Mouse (Mus musculus): ENCODE data around the gene Nol7. TPM values are rescaled to one million over a fixed set of nuclear protein-coding genes. Genes with fewer than 3 reads are reported as not detected.

Gene Nol7
- 116 TPM in 2 replicates for total RNA-seq (2021)
- long read RNA-seq, transcript Nol7-201 (8 exons, 1,800 nt): major isoform, 56 of 83 reads
- long read RNA-seq, partial matches to known transcripts: 23 of 83 reads
- long read RNA-seq, other reads (novel, unspliced or antisense): 2 of 83 reads

DNA sequence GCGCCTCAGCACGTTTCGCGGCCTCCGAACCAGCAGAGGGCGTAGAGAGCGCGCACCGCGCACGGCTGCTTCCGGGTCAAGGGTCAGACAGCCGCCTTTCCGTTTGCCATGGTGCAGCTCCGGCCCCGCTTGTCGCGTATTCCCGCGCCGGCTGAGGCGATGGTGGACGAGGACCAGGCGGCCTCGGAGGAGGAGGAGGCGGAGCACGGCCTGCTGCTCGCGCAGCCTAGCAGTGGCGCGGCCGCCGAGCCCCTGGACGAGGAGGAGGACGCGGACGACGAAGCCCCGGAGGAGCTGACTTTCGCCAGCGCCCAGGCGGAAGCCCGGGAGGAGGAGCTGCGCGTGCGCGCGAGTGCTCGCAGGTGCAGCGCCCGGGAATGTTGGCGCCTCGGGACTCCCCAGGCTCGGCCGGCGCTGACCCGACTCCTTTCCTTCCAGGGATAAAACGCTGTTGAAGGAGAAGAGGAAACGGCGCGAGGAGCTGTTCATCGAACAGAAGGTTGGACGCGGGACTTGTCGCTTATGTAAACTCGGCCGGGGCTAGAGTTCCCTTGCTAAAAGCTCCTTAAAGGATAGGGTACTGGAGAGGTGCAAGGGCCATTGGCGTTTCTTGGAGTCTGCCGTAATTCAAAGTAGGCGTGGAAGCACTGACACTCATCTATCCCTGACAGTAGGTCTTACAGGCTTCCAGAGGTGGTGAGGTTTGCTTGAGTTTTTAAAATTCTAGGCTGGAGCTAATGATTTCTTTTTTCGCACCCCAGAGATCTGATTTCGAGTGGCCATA, at the start of gene Nol7:
TSS of gene Nol7 (plus strand) at position 94 of the 784 bp plus-strand sequence.
- DNase-seq: peak; percentile 97

DNA sequence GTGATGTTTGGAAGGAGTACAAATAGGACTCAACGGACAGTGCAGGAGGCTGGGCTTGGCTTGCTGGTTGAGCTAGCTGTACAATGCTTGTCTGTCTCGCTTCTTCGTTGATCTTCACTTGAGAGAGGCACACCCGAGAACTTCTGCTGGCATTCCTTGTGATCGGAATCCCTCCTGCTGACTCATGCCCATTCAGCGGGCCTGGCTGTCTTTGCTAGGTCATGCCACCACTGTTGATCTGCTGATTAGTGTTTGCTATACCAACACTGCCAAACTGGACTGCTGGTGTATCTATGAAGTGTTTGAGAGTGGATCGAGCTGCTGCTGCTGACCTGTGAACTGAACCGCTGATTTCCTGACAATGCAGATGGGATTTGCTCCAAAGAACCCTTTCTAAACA, 48.8 kb upstream of the Nol7 start:
- no peak for DNase-seq

DNA sequence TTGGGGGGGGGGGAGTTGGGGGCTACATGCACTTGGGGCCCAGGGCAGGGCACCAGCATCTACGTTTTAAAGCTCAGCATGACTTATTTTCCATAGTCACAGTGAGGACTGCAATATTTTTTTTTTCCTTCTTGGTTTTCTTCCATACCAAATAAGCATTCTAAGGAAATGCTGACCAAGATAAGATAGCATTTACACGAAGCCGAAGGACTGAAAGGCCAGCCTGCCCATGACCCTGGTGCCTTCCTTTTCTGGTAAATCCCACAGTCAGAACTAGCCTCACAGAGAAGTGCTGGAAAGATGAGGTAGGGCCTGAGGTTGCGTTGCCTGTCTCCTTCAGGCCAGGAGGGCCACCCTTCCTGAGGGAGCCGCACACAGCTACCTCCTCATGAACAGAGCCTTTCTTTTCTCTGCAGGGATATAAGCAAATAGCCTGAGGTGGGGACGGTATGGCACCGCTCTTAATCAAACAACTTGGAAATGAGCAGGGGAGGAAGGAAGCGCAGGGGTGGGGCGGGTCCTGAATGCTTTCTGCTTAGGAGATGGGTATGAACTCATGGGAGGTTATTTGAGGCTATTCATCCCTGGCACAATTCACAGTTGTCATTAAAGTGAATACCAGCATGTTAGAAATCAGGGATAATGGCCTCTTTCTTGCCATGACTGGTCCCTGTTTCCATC, 47.6 kb upstream of the Nol7 start:
- no peak for DNase-seq

DNA sequence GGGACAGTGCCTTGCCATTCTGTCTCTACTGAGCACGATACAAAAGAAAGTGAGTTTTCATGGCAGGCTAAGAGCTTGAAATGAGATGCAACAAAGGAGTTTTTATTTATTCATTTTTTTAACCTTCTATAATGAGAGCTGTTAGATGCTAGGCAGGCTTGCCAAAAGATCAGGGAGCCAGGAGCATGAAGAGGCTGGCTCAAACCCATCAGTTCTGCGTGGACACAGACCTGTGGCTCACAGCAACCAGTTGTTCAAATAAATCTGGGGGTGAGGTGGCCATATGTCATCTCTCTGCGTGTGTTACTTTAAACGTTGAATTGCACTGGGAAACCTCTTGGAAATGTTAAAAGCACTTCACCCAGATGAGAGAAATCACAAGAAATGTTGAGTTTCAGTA, 44.8 kb upstream of the Nol7 start:
- DNase-seq: no peak

DNA sequence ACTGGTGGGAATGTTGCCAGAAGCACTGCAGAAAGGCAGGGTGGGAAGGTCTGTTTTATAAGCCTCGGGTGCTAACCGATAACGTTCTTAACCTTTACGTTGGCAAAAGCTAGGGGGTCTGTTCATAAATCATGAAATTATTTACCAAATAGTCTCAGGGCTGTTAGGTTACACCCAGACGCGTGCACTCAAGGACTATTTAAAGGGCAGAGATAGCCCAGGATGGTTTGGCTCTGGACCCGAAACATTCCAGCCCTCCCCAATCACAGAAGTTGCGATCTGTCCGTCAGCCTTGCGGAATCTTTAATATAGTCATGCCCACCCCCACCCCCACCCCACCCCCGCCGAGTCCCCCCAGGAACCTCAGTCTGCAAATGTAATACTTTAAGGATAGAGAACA, 43.8 kb upstream of the Nol7 start:
- no peak for DNase-seq

DNA sequence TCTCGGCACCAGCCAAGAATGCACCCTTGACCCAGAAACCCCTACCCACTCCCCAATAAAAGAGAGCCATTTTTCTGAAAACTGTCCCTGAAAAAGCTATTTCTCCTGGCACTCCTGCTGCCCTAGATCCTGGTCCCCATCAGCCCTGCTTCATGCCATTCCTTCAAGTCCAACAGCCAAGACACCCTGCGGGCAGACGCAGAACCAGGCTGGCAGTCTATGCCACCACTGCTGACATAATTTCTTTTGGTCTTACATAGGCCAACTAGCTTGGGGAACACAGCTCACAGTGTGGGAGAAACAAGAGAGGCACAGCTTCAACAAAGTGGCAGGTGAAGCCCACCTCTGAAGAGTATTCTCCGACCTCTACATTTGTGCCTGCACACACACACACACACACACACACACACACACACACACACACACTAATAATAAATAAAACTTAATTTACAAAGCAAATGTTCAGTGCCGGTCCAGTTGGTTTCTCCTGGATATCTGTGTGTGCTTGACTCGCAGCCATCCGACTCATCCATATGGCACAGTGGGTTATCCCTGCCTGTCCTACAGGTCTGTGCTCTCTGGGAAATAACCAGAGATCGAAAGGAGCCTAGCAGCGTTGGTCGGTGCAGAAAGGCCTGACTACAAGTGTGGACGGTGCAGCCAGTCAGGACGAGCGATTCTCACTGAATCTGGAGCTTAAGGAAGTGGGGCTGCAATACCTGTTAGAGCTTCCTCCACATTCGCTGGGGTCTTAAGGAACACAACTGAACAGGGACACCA, 41.7 kb upstream of the Nol7 start:
- no peak for DNase-seq

DNA sequence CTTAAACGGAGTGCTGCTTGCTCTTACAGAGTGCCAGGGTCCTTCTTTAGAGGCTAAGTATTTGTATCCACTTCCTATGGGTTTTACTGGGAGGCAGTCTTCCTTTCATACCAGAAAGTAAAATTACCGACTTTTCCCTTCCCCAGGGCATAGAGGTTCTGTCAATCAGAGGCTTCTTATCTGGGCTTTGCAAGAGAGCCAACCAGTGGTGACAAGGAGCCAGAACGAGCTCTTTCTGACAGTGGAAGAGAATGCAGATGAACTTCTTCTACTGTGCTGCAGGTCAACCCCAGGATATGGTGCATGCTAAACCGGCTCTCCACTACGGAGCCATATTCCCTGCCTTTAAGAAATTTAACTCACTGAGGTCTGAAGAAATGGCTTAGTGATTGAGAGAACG, 37.7 kb upstream of the Nol7 start:
- no peak for DNase-seq

DNA sequence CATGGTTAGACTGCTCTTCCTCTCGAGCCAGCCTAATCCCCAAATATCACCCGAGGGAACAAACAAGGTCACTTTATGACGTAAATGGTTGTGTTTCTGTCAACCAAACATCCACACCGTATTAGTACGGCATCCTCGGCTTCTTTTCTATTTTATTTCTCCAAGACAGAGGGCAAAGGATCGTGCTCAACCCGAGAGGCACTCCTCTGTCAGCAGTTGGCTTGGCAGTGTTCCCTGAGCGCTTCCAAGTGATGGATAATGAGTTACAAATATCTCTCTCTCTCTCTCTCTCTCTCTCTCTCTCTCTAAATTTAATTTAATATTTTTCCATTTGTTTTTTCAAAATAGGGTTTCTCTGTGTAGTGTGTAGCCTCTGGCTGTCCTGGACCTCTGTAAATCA, 35.8 kb upstream of the Nol7 start:
- DNase-seq: no peak

DNA sequence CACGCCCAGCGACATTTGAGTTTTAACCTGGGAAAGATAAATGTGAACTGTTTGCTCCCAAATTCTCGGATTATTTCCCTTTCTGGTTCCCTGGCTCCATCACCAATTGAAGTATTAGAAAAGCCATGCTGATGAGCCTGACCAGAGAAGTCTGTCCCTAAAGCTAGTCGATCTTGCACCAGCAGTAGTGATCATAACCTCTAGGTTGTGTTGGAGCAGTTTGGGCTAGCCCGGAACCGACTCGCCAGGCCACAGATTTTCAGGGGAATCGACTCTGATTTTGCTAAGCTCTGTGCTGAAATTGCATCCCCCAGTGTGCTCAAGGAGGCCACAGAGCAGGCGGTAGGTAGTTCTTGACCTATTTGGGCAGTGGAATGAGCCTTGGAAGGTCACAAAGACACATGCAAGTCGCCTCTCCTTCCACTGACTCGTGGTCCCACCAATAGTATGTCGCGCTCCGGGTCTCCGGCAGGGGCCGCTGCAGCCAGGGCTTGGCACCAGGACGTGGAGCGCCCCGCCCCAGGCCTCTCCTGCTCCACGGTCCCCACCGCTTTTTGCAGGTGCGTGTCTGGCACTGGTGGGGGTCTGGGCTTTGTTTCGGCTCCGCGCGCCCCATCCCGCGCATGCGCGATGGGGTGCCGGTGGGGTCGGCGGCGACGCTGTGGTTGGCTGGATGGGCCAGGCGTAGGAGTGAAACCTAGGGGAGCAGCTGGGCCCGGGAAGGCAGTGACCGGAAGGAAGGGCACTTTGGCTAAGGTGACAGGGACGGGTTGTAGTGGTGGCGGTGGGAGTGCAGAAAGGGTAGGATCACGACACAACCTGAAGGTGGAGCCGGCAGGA, 33.0 kb upstream of the Nol7 start, which contains the start of gene Sirt5:
TSS of gene Sirt5 (plus strand) at position 512 of the 840 bp plus-strand sequence.
- DNase-seq: peak; percentile 90

DNA sequence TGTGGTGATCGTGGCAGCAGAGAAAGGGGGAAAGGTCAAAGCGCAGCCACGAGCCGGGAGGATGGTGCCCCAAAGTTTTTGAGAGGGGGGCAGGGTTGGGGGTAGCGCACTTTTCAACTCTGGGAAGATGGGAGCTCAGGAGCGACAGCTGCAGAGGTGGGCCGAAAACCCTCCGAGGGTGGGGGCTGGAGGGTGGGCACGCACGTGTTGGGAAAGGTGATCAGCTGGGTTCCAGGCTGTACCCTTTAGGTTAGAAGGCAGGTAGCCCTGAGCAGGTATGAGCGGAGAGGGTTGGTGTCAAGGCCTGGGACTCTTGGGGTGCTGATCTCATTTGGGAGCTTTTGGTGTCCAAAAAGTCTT, 32.4 kb upstream of the Nol7 start:
- DNase-seq: no peak

DNA sequence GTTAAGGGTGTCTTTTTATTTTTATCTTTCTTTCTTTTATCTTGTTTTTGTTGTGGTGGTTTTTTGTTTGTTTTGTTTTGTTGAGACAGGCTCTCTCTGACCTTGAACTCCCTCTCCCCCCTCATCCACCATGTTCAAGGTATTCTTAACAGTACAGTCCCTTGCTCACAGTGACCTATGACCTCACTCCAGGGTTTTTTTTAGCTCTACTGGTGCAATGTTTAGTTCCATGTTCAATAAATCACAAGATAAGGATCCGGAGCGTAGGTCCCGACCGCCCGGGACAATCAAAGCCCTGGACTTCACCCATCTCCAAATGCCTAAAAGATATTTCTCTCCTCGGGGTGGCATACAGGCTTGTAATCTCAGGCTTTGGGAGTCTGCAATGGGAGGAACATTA, 28.1 kb upstream of the Nol7 start:
- DNase-seq: no peak

DNA sequence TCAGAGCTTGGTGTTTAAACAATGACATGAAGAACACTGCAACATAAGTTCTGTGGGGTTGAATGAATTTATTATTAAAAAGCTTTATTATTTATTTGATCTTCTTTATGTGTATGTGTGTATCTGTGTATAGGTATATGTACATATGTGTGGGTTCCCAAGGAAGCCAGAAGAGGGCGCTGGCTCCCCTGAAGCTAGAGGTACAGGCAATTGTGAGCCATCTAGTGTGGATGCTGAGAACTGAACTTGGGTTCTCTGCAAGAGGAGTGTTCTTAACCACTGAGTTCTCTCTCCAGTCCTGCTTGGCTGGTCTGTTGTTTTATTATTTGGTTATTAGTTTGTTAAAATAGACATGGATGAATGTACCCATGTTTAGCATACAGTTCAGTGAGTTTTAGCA, 25.3 kb upstream of the Nol7 start:
- no peak for DNase-seq

DNA sequence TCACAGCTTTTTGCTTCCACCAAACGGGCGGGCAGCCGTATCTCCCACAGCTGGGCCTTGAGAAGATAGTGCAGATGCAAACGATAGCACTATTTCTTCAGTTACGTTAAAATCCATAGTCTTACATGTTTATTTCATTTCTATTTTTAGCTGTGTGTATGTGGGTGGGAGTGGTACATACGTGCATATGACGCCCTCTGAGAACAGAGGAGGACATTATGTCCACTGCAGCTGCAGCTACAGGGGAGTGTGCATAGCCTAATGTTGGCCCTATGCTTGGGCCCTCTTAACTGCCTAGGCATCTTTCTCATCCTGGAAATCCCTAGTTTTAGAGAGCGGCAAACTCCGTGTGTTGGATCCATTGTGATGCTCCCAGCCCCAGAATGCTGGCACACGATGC, 24.0 kb upstream of the Nol7 start:
- DNase-seq: no peak

DNA sequence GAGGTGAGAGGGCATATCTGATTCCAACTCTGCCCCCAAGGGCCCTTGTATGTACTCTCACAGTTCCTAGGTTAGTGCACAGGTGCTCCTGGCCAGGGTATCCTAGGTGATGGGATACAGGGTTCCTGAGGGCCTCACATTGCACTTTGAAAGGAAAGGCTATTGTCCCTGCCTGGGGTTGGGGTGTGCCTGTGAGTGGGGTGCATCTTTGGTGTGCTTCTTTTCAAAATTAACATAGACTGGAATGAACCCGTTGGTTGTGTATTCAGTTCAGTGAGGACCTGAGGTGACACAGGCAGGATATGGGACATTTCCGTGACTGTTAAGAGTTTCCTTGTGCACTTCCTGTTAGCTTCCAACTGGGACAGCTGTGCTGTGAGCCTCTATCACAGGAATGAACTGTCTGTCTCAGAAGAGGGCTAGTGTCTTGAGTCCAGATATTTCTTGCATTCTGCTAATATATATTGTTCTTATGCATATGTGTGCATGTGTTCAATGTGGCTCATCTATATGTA, 23.2 kb upstream of the Nol7 start:
- DNase-seq: no peak

DNA sequence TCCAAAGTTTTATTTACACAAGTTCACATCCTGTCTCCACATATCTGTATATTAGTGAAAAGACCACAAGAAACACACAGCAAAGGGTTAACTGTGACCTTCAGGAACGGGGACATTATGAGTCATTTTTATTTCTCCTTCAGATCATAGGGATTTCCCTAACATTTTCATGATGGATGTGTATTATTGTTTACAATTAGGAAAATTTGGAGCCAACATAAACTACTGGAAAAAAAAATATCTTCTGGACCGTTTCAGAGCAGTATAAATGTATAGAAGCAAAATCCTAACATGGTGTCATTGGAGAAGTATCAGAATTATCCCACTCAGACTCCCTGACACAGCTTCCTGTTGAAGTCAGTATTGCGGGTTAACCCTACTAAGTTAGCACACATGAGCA, 18.2 kb upstream of the Nol7 start:
- no peak for DNase-seq

DNA sequence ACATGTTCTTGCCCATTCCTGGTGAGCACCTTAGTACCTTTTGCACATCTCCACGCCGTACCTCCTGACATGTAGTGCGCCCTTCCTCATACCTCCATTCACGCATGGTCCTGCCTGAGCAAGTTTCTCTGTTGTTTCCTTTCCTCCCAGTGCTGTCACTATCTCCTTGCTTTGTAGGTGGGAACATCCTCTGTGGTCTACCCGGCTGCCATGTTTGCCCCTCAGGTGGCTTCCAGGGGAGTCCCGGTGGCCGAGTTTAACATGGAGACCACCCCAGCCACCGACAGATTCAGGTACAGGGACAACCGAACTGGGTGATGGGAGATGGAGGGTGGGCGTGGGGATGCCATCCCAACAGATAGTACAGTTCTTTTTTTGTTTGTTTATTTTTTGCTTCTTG, 12.9 kb upstream of the Nol7 start:
- no peak for DNase-seq

DNA sequence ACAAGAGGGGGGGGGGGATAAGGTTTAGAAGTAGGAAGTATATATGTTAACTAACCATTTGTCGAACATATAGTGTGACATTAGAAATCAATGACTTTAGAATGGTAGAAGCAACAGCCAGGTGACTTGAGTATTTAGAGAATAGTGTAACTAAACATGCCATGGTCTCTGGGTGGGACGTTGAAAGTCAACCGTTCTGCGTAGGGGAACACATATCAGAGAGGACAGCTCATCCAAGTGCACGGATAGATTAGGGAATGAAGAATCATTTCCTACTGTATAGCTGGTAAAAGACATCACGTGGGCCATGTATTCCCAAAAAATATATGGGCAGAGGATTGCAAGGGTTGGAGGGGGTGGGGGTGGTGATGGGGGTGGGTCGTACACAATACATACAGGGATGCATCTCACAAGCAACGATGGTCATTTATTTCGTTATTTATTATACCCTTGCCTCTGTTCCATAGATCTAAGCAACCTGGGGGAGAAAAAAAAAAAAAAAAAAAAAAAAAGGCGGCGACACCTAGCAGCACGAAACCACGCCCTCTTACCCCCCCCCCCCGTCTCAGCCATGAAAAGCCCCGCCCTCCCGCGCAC, 392 bp upstream of the Nol7 start:
- DNase-seq: no peak

DNA sequence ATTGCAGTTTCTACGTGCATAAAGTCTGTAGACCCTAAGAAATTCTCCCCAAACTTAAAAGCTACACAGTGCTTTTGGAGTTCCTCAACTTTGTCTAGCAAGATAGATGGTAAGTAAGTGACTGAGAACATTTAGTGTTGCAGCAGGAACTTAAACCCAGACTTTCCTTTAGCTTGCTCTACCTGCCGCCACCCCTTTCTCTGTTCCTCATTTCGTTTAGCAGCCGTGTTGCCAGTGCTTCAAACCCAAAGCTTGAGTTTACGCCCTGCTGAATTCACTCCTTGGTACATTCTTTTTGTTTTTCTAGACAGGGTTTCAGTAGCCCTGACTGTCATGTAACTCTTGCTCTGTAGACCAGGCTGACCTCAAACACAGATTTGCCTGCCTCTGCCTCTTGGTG, 1.4 kb downstream of the Nol7 start:
- DNase-seq: no peak

DNA sequence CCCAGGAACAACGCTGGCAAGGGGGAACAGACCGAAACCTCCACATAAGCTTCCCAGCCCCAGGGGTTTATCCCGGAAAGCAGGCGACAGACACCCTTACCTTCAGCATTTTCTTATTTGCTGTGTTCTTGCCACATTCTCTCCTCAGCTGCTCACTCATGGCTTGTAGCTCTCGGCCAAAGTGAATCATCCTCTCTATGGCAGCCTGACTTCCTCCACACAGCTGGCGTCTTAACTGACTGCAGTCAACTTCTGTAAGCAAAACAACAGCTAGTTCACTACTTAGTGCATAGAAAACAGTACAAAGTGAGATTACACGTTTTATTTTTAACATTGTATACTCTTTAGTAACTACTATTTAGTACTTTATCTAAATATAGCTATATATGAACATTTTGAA, 14.1 kb downstream of the Nol7 start:
- no peak for DNase-seq

DNA sequence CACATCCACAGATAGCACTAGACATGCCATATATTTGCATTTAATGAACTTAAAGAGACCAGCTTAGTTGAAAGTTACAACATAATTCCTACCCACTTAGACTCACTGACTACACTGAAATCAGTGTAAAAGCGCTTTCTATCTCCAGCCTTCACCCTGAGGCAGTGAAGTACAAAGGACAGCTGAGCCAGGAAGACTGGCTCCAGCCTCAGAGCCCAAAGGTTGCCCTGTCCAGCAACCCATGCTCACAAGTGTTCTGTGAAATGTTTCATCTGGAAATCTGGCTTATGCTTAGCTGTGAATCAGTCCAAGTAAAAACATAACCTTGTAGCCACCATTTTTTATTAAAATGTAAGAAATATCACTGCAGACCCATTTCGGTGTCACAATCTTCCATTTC, 15.4 kb downstream of the Nol7 start:
- DNase-seq: no peak

DNA sequence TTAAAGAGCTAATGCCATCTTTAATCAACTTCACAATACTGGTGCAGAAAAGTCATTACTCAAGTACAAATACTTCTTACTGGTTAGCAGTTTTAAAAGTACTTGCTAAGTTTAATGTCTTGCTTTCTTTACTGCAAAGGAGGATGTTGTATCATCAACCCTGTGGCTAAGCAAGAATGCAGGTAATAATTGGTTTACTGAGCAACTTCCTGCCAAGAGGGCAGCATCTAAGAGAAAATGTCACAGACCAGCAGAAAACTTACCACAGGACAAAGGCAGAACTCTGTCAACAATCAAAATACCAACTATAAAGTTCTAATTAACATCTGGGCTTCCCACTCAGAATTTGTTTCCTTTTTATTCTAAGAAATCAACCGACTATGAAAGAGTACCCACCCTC, 17.1 kb downstream of the Nol7 start:
- DNase-seq: no peak
